Mouse (Mus musculus) cerebellum, adult 2 months (tissue): ENCODE measurements around the gene Yap1. TPM values are rescaled to one million over a fixed set of nuclear protein-coding genes. Genes with fewer than 3 reads are reported as not detected.

Experiments
- DNase-seq, 2 experiments: peaks; one replicate each; pipeline ENCODE4 v3.0.0; 2021
- H3K27ac ChIP-seq: fragments of 200-500 bp; 2 replicates; pipeline ENCODE4 v1.5.1; 2012; ENCODE audit warnings: low read length, control low read depth, inconsistent platforms; ENCODE audit not compliant: insufficient read depth
- H3K27me3 ChIP-seq: fragments of 200-500 bp; 2 replicates; pipeline ENCODE4 v1.6.1; 2012; ENCODE audit warnings: inconsistent platforms, mild to moderate bottlenecking, low read length, moderate library complexity; ENCODE audit not compliant: control insufficient read depth, insufficient read depth
- H3K4me1 ChIP-seq: fragments of 200-500 bp; 2 replicates; pipeline ENCODE4 v1.6.1; 2011; ENCODE audit warnings: low read length; ENCODE audit not compliant: control insufficient read depth, insufficient read depth
- H3K4me3 ChIP-seq: fragments of 200-500 bp; replicated peaks from 2 replicates; pipeline ENCODE3; 2011; ENCODE audit warnings: mild to moderate bottlenecking, low read depth, low read length, control low read depth; ENCODE audit not compliant: insufficient read depth
- CTCF ChIP-seq: fragments of 200-500 bp; IDR thresholded peaks from 2 replicates; pipeline ENCODE4 v1.5.1; 2011; ENCODE audit warnings: low read depth, mild to moderate bottlenecking, control low read depth, low read length, moderate library complexity, borderline replicate concordance; ENCODE audit not compliant: insufficient read depth
- POLR2A ChIP-seq: fragments of 200-500 bp; IDR thresholded peaks from 2 replicates; pipeline ENCODE4 v1.6.1; 2011; ENCODE audit warnings: low read length, control low read depth, borderline replicate concordance; ENCODE audit not compliant: insufficient read depth
- WGBS: fragments of 180-500 bp; shearing (Covaris S2); methylation state at CpG from one replicate; pipeline ENCODE4 v1.1.7; 2018; 5-methylcytosine and 5-hydroxymethylcytosine counted together
- polyA plus RNA-seq: library from polyadenylated mRNA; depleted of rRNA; stranded (reverse); fragments of >200 nt; gene quantifications from 2 replicates; pipeline ENCODE4 v1.2.3, GENCODE M21; 2012

Yap1 gene
- polyA plus RNA-seq, 1 experiment = 8.5 TPM

DNA sequence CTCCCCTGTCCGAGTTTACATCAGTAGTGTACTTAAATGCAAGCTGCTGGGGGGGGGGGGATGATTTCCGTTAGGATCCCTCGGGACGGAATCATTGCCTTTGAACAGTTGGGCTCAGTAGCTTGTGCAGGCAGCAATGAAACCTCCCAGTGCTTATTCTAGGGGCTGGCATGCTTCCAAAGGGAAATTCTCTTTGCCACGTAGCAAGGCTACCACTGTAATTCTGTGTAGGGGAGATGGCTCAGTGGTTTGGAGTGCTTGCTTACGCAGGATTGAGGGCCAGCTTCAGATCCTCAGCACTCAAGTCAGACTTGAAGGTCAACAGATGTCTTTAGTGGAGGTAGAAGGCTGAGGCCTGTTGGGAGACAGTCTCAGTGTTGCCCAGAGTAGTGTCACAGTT is 74.8 kb downstream of the Yap1 start:
- Histone ChIP-seq H3K27me3 (no peaks in the 10 kb centered on the region), H3K4me3 (no peak overlapping the region), H3K27ac (no peak overlapping the region), H3K4me1 (no peaks in the 10 kb centered on the region)
- TF ChIP-seq CTCF (no peak), POLR2A (no peak)
- DNase-seq = no peak
- 59% methylated on average over 6 of the region's 6 CpGs for WGBS

DNA sequence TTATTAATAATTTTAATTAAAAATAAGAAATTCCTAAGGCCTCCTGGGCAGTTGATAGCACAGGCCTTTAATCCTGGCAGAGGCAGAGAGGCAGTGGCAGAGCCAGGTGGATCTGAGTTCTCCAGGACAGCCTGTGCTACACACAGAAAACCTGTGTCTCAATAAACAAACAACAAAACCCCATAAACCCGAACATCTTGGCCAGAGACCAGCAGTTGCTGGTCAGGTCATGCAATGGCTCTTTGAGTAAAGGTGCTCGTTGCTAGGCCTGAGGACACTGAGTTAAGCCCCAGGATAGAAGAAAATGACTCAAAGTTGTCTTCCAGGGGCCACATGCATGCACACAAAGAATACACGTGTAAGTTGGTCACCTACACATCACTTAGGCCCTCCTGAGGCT is 75.5 kb downstream of the Yap1 start:
- no peak for DNase-seq
- Histone ChIP-seq H3K4me3 (no peak overlapping the region), H3K27ac (no peak overlapping the region), H3K27me3 (no peaks in the 10 kb centered on the region), H3K4me1 (no peaks in the 10 kb centered on the region)
- WGBS = 77% methylated on average over 3 of the region's 3 CpGs
- TF ChIP-seq POLR2A (no peak), CTCF (no peak)

DNA sequence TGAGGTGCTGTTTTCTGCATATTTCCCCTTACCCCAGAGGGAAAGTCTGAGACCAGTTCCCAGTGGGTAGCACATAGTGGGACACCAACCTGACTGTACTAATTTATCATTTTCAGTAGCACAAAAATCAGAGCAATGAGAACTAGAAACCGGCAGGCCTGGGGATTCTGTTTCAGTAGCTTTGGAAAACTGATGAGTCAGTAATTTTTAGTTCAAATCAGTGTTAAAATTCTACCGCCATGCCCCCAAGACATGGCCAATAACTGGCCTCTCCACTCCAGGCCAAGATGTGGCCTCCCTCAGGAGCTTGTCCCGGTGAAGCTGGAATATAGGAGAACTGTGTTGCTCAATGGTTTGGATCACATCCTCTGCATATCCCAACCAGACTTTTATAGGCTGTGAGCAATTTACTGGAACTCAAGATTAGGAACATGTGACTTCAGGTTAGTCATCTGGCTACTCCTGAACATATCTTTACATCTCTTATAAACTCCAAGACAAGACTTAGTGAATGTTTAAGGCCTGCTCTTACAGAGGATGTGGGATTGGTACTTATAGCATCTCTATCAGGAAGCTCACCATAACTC is 76.1 kb downstream of the Yap1 start:
- no peak for DNase-seq
- Histone ChIP-seq H3K4me3 (no peak overlapping the region), H3K4me1 (no peaks in the 10 kb centered on the region), H3K27me3 (no peaks in the 10 kb centered on the region), H3K27ac (no peak overlapping the region)
- WGBS = 91% methylated on average over 3 of the region's 3 CpGs
- TF ChIP-seq CTCF = no peak
- TF ChIP-seq POLR2A = no peak

DNA sequence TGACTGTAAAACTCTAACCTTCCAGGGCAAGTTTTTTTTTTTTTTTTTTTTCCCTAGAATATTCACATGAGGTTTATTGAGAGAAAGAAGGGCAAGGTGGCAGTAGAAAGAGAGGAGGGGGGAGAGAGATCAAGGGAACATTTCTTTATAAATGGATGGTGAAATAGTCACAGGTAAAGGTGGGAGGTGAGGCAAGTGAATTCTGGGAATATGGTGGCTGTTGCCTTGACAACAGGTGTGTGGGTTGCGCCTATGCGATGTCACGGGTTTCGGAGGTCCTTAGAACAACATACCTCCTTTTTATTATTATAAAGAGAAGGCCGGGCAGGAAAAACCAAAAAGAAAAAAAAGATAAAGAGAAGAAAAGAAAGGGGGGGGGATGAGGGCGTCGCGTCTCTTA is 89.5 kb downstream of the Yap1 start:
- Histone ChIP-seq H3K27me3 (no peaks in the 10 kb centered on the region), H3K4me1 (no peaks in the 10 kb centered on the region), H3K4me3 (no peak overlapping the region), H3K27ac (no peak overlapping the region)
- no peak for DNase-seq
- 61% methylated on average over 8 of the region's 8 CpGs for WGBS
- TF ChIP-seq POLR2A (no peak), CTCF (no peak)

DNA sequence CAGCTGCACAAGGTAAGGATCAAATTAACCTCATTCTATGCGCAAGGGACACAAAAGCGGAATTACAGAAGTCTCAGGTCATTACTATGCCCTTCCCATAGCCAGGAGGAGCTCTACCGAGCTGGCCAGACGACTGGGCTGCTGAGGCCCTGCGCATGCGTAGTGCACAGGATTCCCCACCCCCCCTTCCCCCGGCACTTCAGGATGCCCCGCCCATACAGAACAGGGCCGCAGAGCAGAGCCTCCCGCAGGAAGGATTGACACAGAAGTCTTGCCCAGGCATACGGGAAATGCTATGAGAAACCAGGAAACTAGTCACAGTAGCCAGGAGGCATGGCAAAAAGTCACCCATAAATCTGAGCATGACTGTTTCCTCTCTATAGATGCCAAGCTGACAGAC is 89.9 kb downstream of the Yap1 start:
- Histone ChIP-seq H3K4me3 (peak overlapping the region; percentile 34), H3K4me1 (no peaks in the 10 kb centered on the region), H3K27me3 (no peaks in the 10 kb centered on the region), H3K27ac (no peak overlapping the region)
- peak; percentile 42 to 43 for DNase-seq
- WGBS = 2% methylated on average over 11 of the region's 11 CpGs
- no peak for TF ChIP-seq POLR2A
- TF ChIP-seq CTCF = no peak

DNA sequence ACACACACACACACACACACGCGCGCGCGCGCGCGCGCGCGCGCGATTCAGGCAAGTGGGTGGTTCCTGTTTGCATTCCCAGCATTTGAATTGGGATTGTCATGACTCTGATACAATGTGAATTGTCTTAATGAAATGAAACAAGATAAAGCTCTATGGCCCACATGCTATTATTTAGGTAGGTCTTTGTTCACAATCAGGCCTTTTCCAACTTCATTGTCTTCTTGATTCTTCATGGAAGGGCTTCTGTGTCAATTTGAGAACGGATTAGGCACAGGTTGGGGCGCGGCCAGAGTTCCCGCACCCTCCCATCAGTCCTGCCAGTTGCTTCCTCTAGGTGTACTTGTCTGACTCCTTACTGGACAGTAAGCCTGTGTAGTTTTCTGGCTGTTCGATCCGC is 90.4 kb downstream of the Yap1 start:
- no peak for DNase-seq
- Histone ChIP-seq H3K27ac (no peak overlapping the region), H3K4me1 (no peaks in the 10 kb centered on the region), H3K27me3 (no peaks in the 10 kb centered on the region), H3K4me3 (no peak overlapping the region)
- no peak for TF ChIP-seq POLR2A
- TF ChIP-seq CTCF = no peak
- WGBS = 56% methylated on average over 19 of the region's 19 CpGs

DNA sequence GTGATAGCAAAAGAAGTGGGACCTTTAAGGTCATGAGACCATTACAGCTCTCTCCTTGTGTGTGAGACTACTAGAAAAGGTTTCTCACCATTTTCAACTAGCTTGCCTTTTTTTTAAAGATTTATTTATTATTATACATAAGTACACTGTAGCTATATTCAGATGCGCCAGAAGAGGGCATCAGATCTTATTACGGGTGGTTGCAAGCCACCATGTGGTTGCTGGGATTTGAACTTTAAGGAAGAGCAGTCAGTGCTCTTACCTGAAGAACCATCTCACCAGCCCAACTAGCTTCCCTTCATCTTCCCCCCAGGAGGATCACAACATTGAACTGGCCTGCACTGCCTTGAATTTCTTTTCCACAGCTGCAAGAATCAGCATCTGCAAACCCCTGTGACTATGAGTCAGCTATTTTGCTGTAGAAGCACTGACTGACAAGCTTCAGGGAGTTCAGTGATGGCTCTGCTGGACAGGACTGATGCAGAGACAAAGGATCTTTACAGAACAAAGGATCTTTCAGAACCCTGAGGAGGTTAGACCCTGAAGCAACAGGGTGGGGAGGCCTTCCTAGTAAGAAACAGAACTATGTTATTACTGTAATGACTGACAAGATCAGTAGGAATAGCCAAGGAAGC is 96.9 kb downstream of the Yap1 start:
- DNase-seq = no peak
- Histone ChIP-seq H3K4me3 (no peak overlapping the region), H3K27me3 (no peaks in the 10 kb centered on the region), H3K4me1 (no peaks in the 10 kb centered on the region), H3K27ac (no peak overlapping the region)
- 81% methylated on average over 2 of the region's 2 CpGs for WGBS
- no peak for TF ChIP-seq CTCF
- no peak for TF ChIP-seq POLR2A

DNA sequence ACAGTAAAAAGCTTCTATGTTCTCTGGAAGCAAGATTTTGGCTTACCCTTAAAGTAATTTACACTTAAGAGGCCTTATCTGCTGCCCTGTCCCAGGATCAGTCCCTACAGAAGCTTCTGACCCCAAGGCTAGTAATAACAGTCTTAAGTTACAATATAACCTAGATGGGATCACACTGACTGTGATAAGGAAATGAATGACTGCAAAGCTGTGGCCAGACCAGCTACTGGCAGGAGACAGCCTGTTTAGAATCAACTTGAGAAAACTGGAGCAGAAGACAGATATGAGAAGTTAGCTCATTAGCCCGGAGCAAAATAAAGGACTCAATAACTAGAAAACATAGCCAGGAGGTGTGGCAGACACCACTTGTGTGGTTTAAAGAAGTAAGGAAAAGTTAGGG is 97.8 kb downstream of the Yap1 start:
- Histone ChIP-seq H3K27me3 (no peaks in the 10 kb centered on the region), H3K4me1 (no peaks in the 10 kb centered on the region), H3K4me3 (no peak overlapping the region), H3K27ac (no peak overlapping the region)
- no peak for DNase-seq
- TF ChIP-seq POLR2A = no peak
- TF ChIP-seq CTCF = no peak
- WGBS = 90% methylated on average over 1 of the region's 1 CpGs
